Mouse (Mus musculus) G1E (cell line): ENCODE results near the gene Olr1. TPM values are rescaled to one million over a fixed set of nuclear protein-coding genes. Genes with fewer than 3 reads are reported as not detected.

Source experiments
- ATAC-seq: 2 replicates; pipeline ENCODE4 v1.8.0; 2016; ENCODE audit warnings: mild to moderate bottlenecking; ENCODE audit not compliant: insufficient number of reproducible peaks, poor library complexity, low FRiP score, severe bottlenecking; ENCODE audit errors: extremely low read depth
- DNase-seq: peaks from one replicate; pipeline ENCODE4 v3.0.0; 2012; ENCODE audit warnings: low spot score
- H3K27me3 ChIP-seq: 2 replicates; pipeline ENCODE4 v1.6.1; 2012; ENCODE audit warnings: mild to moderate bottlenecking, low read length, inconsistent platforms; ENCODE audit not compliant: insufficient read depth
- H3K36me3 ChIP-seq: replicated peaks from 2 replicates; pipeline ENCODE3; 2012; ENCODE audit warnings: mild to moderate bottlenecking, inconsistent platforms
- H3K4me1 ChIP-seq: 2 replicates; pipeline ENCODE4 v1.6.1; 2012; ENCODE audit warnings: low read depth, low read length, inconsistent platforms, mixed read lengths; ENCODE audit not compliant: insufficient read depth
- H3K4me3 ChIP-seq: 2 replicates; pipeline ENCODE4 v1.5.1; 2012; ENCODE audit warnings: low read depth, mild to moderate bottlenecking, inconsistent platforms, low read length, moderate library complexity, mixed read lengths
- H3K9me3 ChIP-seq: replicated peaks from 2 replicates; pipeline ENCODE4 v1.6.1; 2012; ENCODE audit warnings: inconsistent platforms
- CTCF ChIP-seq: IDR thresholded peaks from 2 replicates; pipeline ENCODE4 v1.5.1; 2012; ENCODE audit warnings: low read depth, low read length, inconsistent platforms, mixed read lengths
- GATA1 ChIP-seq: IDR thresholded peaks from 2 replicates; pipeline ENCODE4 v1.6.1; 2012; ENCODE audit warnings: borderline replicate concordance, low read length, inconsistent platforms, mixed read lengths
- GATA2 ChIP-seq: IDR thresholded peaks from 2 replicates; pipeline ENCODE4 v1.6.1; 2012; ENCODE audit warnings: low read depth, low read length, inconsistent platforms, borderline replicate concordance
- POLR2AphosphoS5 ChIP-seq: IDR thresholded peaks from 2 replicates; pipeline ENCODE4 v1.6.1; 2012; ENCODE audit warnings: low read depth, low read length, inconsistent platforms; ENCODE audit not compliant: insufficient replicate concordance
- TAL1 ChIP-seq: conservative IDR thresholded peaks from 2 replicates; pipeline ENCODE4 v1.6.1; 2012; ENCODE audit warnings: low read depth, low read length, inconsistent platforms, mixed read lengths
- polyA plus RNA-seq: library from polyadenylated mRNA; stranded (reverse); fragments of >175 nt; gene quantifications from 2 replicates; pipeline ENCODE4 v1.2.3, GENCODE M21; 2012
- total RNA-seq, 2 experiments: library from RNA; stranded (forward) in 1 of 2; stranded (reverse) in 1 of 2; fragments of 200-1000 nt in 1 of 2; fragments of >200 nt in 1 of 2; fragmentation: Nextera tagmentation in 1 of 2; gene quantifications; 2 replicates each; pipeline ENCODE4 v1.2.3; 2014 to 2017

Gene Olr1
- total and polyA plus RNA-seq, 3 experiments: 1.4 TPM; not detected in 2

DNA sequence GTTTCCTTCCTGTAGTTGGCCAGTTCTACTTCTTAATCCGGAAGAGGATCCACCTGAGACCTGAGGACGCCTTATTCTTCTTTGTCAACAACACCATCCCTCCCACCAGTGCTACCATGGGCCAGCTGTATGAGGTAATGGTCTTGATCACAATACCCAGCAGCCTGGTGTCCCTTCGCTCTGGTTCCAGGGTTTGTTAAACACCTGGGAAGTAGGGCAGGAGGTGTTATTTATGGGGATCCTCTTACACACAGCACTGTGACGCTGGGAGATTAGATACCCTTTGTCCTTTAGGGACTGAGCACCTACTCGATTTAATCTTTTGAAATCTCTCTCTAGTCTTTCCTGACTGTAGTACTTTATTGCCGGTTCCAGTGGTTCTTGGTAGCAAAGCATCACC is 31.6 kb upstream of the Olr1 start:
- H3K4me3 ChIP-seq: no peak overlapping the region
- peaks cover 22% of the 10 kb centered on the region for H3K4me1 ChIP-seq
- ATAC-seq: no peak
- no peak for DNase-seq
- no peaks in the 10 kb centered on the region for H3K9me3 ChIP-seq
- no peak for TF ChIP-seq POLR2AphosphoS5
- TF ChIP-seq CTCF: no peak
- TF ChIP-seq GATA1: no peak
- TF ChIP-seq GATA2: no peak
- no peak for TF ChIP-seq TAL1
- H3K36me3 ChIP-seq: peaks cover 85% of the 10 kb centered on the region
- no peaks in the 10 kb centered on the region for H3K27me3 ChIP-seq

- Histone ChIP-seq H3K27me3 (no peaks in the 10 kb centered on the region), H3K9me3 (no peaks in the 10 kb centered on the region), H3K4me3 (no peak overlapping the region), H3K36me3 (peaks cover 58% of the 10 kb centered on the region), H3K4me1 (peaks cover 30% of the 10 kb centered on the region)
- no peak for DNase-seq
- TF ChIP-seq TAL1: no peak
- no peak for TF ChIP-seq GATA2
- TF ChIP-seq GATA1: no peak
- TF ChIP-seq CTCF: no peak
- TF ChIP-seq POLR2AphosphoS5: no peak
- no peak for ATAC-seq
Observed at GRCm38 (mm10) chr6:129535723-129536122, 28.8 kb upstream of the Olr1 start.

DNA sequence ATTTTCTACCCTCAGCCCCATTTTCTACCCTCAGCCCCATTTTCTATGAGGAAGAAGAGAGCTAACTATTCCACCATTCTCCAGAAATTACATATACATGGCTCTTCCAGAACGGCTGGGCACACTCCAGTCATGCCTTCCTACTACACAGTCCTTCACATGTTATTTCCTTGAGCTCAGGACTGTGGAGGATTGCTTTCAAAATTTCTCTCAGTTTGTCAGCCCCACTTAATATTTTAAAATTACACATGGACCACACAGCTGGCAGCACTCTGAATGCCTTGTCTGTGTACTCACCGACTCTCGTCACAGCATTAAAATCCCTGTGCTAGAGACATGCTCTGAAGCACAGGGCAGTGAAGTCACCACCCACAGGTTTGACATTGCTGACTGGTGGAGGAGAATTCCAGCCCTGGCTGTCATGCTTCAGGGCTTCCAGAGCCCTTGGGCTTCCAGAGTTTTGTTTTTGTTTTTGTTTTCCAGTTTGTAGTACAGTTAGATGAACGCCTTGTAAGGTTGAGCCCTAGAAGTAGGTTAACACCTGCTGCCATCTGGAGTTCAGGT is 27.7 kb upstream of the Olr1 start:
- ATAC-seq (no peak), DNase-seq (no peak)
- Histone ChIP-seq H3K9me3 (no peaks in the 10 kb centered on the region), H3K27me3 (no peaks in the 10 kb centered on the region), H3K4me1 (peaks cover 30% of the 10 kb centered on the region), H3K4me3 (peak overlapping the region; percentile 39; the same call in 1 of the 2 replicates), H3K36me3 (peaks cover 48% of the 10 kb centered on the region)
- TF ChIP-seq GATA1 (no peak), POLR2AphosphoS5 (no peak), TAL1 (no peak), CTCF (no peak), GATA2 (no peak)

DNA sequence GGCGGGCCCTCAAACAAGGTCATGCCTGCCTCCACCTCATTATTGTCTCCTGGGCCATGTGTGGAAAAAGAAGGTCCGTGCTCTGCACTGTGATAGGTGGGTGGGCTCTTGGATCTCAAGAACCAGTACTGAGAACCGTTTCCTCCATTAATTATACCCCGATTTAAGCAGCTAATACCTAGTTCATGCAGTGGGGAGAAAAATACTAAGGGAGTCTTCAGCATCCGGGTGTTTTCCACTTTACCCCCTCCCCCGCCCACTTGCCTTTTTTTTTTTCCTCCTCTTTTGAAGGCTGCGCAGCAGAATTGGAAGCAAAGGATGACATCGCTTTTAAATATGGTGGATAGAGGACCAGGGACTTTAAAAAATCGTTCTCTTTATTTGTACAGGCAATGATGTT is 27.1 kb upstream of the Olr1 start:
- peak; percentile 6 for DNase-seq

DNA sequence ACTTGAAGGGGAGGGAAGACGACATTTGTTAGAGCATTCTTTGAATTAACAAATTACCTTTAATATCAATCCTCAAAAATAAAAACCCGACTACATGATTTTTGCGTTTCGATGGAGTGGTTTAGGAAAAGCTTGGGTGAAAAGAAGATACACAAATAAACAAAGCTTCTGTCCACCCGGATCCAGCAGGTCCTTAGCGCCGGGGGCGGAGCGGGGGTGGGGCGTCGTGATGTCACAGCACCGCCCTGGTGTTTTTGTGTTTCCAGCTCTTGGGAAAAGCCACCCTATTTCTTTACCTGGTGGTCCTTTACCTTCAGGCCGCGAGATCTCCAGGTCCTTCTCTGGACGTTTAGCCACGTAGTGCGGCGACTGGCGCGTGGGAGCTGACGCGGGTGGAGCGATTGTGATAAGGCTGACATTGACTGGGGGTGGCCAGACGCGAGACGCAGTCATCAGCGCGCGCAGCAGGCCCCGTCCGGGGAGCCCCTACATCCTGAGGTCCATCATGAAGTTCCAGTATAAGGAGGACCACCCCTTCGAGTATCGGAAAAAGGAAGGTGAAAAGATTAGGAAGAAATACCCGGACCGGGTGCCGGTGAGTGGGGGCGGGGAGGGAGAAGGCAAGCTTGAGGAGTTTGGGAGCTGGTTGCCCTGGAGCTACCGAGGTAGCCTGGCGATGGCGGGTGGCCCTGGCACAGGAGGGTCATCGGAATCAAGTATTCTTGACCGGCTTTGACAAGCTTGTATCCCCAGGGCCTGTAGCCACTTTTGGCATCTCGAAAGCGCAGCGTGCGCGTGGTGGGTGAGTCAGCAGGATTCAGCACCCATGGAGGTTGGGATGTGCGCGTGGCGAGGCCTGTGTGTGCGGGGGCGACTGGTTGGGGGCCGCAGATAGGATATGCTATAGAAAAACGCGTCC is 26.2 kb upstream of the Olr1 start, which contains the start of gene Gabarapl1:
TSS of gene Gabarapl1 (plus strand) at position 219 of the 919 bp plus-strand sequence.
- DNase-seq (peak; percentile 70), ATAC-seq (peak; percentile 72)
- peaks cover 7% of the 10 kb centered on the region; the same call in 1 of the 2 replicates for H3K27me3 ChIP-seq
- no peak for TF ChIP-seq GATA2
- TF ChIP-seq TAL1: no peak
- no peak for TF ChIP-seq CTCF
- TF ChIP-seq POLR2AphosphoS5: no peak
- peak within 1 kb of the TSS; percentile 87 for H3K4me3 ChIP-seq
- peaks cover 30% of the 10 kb centered on the region for H3K4me1 ChIP-seq
- peaks cover 32% of the 10 kb centered on the region for H3K36me3 ChIP-seq
- no peaks in the 10 kb centered on the region for H3K9me3 ChIP-seq

More for the DNA sequence above, 27.1 kb upstream of the Olr1 start:
- Histone ChIP-seq H3K4me1 (peaks cover 30% of the 10 kb centered on the region), H3K36me3 (peaks cover 41% of the 10 kb centered on the region), H3K27me3 (0 out of 2 replicates have a peak, but pooled peaks cover 2% of the 10 kb centered on the region), H3K9me3 (no peaks in the 10 kb centered on the region), H3K4me3 (peak overlapping the region; percentile 87)
- TF ChIP-seq GATA1 (no peak), CTCF (no peak), TAL1 (no peak), GATA2 (no peak)
- no peak for ATAC-seq

- TF ChIP-seq CTCF: no peak
- no peak for TF ChIP-seq POLR2AphosphoS5
- TF ChIP-seq GATA1: no peak
- no peak for TF ChIP-seq TAL1
- no peak for TF ChIP-seq GATA2
- DNase-seq: peak; percentile 5
Observed at GRCm38 (mm10) chr6:129532556-129532941, 25.6 kb upstream of the Olr1 start.

More at GRCm38 (mm10) chr6:129532556-129532941, 25.6 kb upstream of the Olr1 start:
- Histone ChIP-seq H3K36me3 (peaks cover 26% of the 10 kb centered on the region), H3K27me3 (peaks cover 9% of the 10 kb centered on the region; the same call in 1 of the 2 replicates), H3K9me3 (no peaks in the 10 kb centered on the region), H3K4me1 (peaks cover 29% of the 10 kb centered on the region), H3K4me3 (peak overlapping the region; percentile 87; the same call in 1 of the 2 replicates)
- no peak for ATAC-seq
